In genomic region chr3:96501391-96502115, GRCm38 (mm10) we compare ENCODE assay signal across 8 mouse cellular contexts. TPM values are rescaled to one million over a fixed set of nuclear protein-coding genes. Genes with fewer than 3 reads are reported as not detected.
DNase-seq lines count a peak whose midpoint lies in the region; ATAC-seq and TF ChIP-seq lines count a peak whose summit lies in the region.

No protein-coding gene starts in this region.

- no peaks in the 10 kb centered on the region for H3K36me3 ChIP-seq in embryonic facial prominence, embryonic 13.5 days
- H3K36me3 ChIP-seq in heart, adult 2 months (ENCODE audit: control insufficient read depth, insufficient read depth, low read length): no peaks in the 10 kb centered on the region
- H3K36me3 ChIP-seq in limb, embryonic 14.5 days (ENCODE audit: control insufficient read depth, insufficient read depth, low read length): no peaks in the 10 kb centered on the region
- H3K36me3 ChIP-seq in midbrain, embryonic 16.5 days (ENCODE audit: control insufficient read depth, insufficient read depth, low read length): no peaks in the 10 kb centered on the region
- H3K36me3 ChIP-seq in spleen, adult 2 months (ENCODE audit: control insufficient read depth, insufficient read depth, low read length): no peaks in the 10 kb centered on the region

- H3K9ac ChIP-seq in embryonic facial prominence, embryonic 13.5 days: peak overlapping the region; percentile 73
- peak overlapping the region; percentile 68 for H3K9ac ChIP-seq in heart, adult 2 months (ENCODE audit: low read depth, low read length)
- peak overlapping the region; percentile 60 for H3K9ac ChIP-seq in limb, embryonic 14.5 days (ENCODE audit: low read depth, low read length, severe bottlenecking)
- H3K9ac ChIP-seq in midbrain, embryonic 16.5 days (ENCODE audit: low read depth, low read length): peak overlapping the region; percentile 56; the same call in 1 of the 2 replicates

- no peak for TF ChIP-seq CTCF in heart, adult 2 months (IDR thresholded peaks at IDR 0.05)
- TF ChIP-seq CTCF in spleen, adult 2 months (IDR thresholded peaks at IDR 0.05; ENCODE audit: extremely low read depth, insufficient read depth, insufficient read length, insufficient replicate concordance): no peak

- H3K4me2 ChIP-seq in embryonic facial prominence, embryonic 13.5 days: peak overlapping the region; percentile 85
- H3K4me2 ChIP-seq in limb, embryonic 14.5 days (replicated peaks; ENCODE audit: low read depth, low read length, severe bottlenecking): peak overlapping the region; percentile 82
- peak overlapping the region; percentile 91 for H3K4me2 ChIP-seq in midbrain, embryonic 16.5 days (ENCODE audit: low read length)

- TF ChIP-seq EP300 in heart, adult 2 months (IDR thresholded peaks at IDR 0.05; ENCODE audit: insufficient read depth, low read depth, low read length): peak; percentile 96

- peaks cover 10% of the 10 kb centered on the region; the same call in 1 of the 2 replicates for H3K4me1 ChIP-seq in embryonic facial prominence, embryonic 13.5 days
- no peaks in the 10 kb centered on the region; the same call in 1 of the 2 replicates for H3K4me1 ChIP-seq in heart, adult 2 months (ENCODE audit: control insufficient read depth, insufficient read depth, low read length)
- H3K4me1 ChIP-seq in limb, embryonic 14.5 days (ENCODE audit: control insufficient read depth, insufficient read depth, low read length): no peaks in the 10 kb centered on the region; the same call in 1 of the 2 replicates
- peaks cover 4% of the 10 kb centered on the region for H3K4me1 ChIP-seq in midbrain, embryonic 16.5 days (ENCODE audit: control insufficient read depth, insufficient read depth, low read length)
- H3K4me1 ChIP-seq in spleen, adult 2 months (ENCODE audit: control insufficient read depth, insufficient read depth, insufficient read length): peaks cover 3% of the 10 kb centered on the region; the same call in 1 of the 2 replicates

- peak overlapping the region; percentile 86 for H3K27ac ChIP-seq in embryonic facial prominence, embryonic 13.5 days
- H3K27ac ChIP-seq in heart, adult 2 months: peak overlapping the region; percentile 84
- H3K27ac ChIP-seq in limb, embryonic 14.5 days (replicated peaks; ENCODE audit: low read depth, low read length): peak overlapping the region; percentile 85
- peak overlapping the region; percentile 56 for H3K27ac ChIP-seq in midbrain, embryonic 16.5 days (ENCODE audit: low read length)
- H3K27ac ChIP-seq in spleen, adult 2 months (ENCODE audit: insufficient read depth, low read length): peak overlapping the region; percentile 92

- WGBS in embryonic facial prominence, embryonic 13.5 days: under 1% methylated on average over 32 of the region's 32 CpGs
- WGBS in heart, adult 2 months: under 1% methylated on average over 32 of the region's 32 CpGs
- under 1% methylated on average over 32 of the region's 32 CpGs for WGBS in limb, embryonic 14.5 days
- under 1% methylated on average over 32 of the region's 32 CpGs for WGBS in midbrain, embryonic 16.5 days
- under 1% methylated on average over 32 of the region's 32 CpGs for WGBS in spleen, adult 2 months

- no peaks in the 10 kb centered on the region for H3K27me3 ChIP-seq in embryonic facial prominence, embryonic 13.5 days
- no peaks in the 10 kb centered on the region for H3K27me3 ChIP-seq in heart, adult 2 months (ENCODE audit: control insufficient read depth, insufficient read depth, low read length)
- H3K27me3 ChIP-seq in limb, embryonic 14.5 days (ENCODE audit: control insufficient read depth, insufficient read depth, low read length): no peaks in the 10 kb centered on the region
- no peaks in the 10 kb centered on the region for H3K27me3 ChIP-seq in midbrain, embryonic 16.5 days (ENCODE audit: control insufficient read depth, insufficient read depth, low read depth, low read length)
- no peaks in the 10 kb centered on the region for H3K27me3 ChIP-seq in spleen, adult 2 months (ENCODE audit: control insufficient read depth, insufficient read depth, low read length)

- intact Hi-C loops in heart, adult 2 months (cut with DNase I): loop anchor here (5.0 kb wide), 2 partner anchors 91 to 219 kb away; partner anchors contain the start of gene Polr3gl

- no peaks in the 10 kb centered on the region for H3K79me2 ChIP-seq in heart, adult 2 months (replicated peaks; ENCODE audit: control insufficient read depth, insufficient read depth, low read length)

- peak overlapping the region; percentile 70 for H3K4me3 ChIP-seq in embryonic facial prominence, embryonic 13.5 days
- peak overlapping the region; percentile 64 for H3K4me3 ChIP-seq in heart, adult 2 months
- H3K4me3 ChIP-seq in limb, embryonic 14.5 days (replicated peaks; ENCODE audit: low read length): peak overlapping the region; percentile 51
- H3K4me3 ChIP-seq in midbrain, embryonic 16.5 days (ENCODE audit: low read depth, low read length): peak overlapping the region; percentile 53
- H3K4me3 ChIP-seq in spleen, adult 2 months (ENCODE audit: extremely low read depth, insufficient read depth, insufficient read length): peak overlapping the region; percentile 76

- TF ChIP-seq POLR2A in heart, adult 2 months (IDR thresholded peaks at IDR 0.05; ENCODE audit: insufficient read depth, low read depth, low read length): no peak
- no peak for TF ChIP-seq POLR2A in limb, embryonic 14.5 days (IDR thresholded peaks at IDR 0.05; ENCODE audit: borderline replicate concordance, extremely low read depth, insufficient read depth, insufficient read length)
- TF ChIP-seq POLR2A in spleen, adult 2 months (IDR thresholded peaks at IDR 0.05; ENCODE audit: low read depth, low read length): no peak

- peak; percentile 94 for DNase-seq in 3T3-L1 (ENCODE audit: low read depth, low spot score)
- DNase-seq in adrenal gland, postnatal 4 days (ENCODE audit: low spot score in 2 of 2): peak; percentile 78 to 86
- peak; percentile 84 to 90 for DNase-seq in heart, adult 2 months
- peak; percentile 89 for DNase-seq in kidney, adult 9 months
- peak; percentile 90 for DNase-seq in limb, embryonic 14.5 days (ENCODE audit: low spot score)
- DNase-seq in spleen, adult 2 months (ENCODE audit: low read depth in 1 of 2, low spot score in 2 of 2): peak; percentile 76 to 82

- ATAC-seq in embryonic facial prominence, embryonic 13.5 days (ENCODE audit: insufficient number of reproducible peaks, insufficient read depth, low FRiP score, low TSS enrichment, low read depth): peak; percentile 69; the same call in 1 of the 2 replicates
- ATAC-seq in limb, embryonic 14.5 days (ENCODE audit: low FRiP score, low read depth): peak; percentile 72
- ATAC-seq in midbrain, embryonic 16.5 days: peak; percentile 73

- no peaks in the 10 kb centered on the region for H3K9me3 ChIP-seq in embryonic facial prominence, embryonic 13.5 days
- H3K9me3 ChIP-seq in limb, embryonic 14.5 days (ENCODE audit: control insufficient read depth, low read length): no peaks in the 10 kb centered on the region
- H3K9me3 ChIP-seq in midbrain, embryonic 16.5 days (replicated peaks; ENCODE audit: control insufficient read depth, low read length, poor library complexity, severe bottlenecking): no peaks in the 10 kb centered on the region

RNA-seq across cellular contexts. Expression of gene Hfe2, which starts 23.4 kb away (rescaled TPM):
- total RNA-seq in adrenal gland, postnatal 4 days (2021): 10 to 100 TPM in 1 of 2 experiments, 1 to 10 TPM in 1; 3.9 to 11.2 TPM
- polyA plus RNA-seq in embryonic facial prominence, embryonic 13.5 days (2015; fragmentation: Nextera tagmentation; extraction: Ambion mirVana): 1.5 and 1.9 TPM in 2 replicates
- total RNA-seq in heart, adult 2 months (2021): 100 to 1,000 TPM; 289 to 295 TPM
- 199 and 261 TPM in 2 replicates for polyA plus RNA-seq in heart, adult 2 months (2012; rRNA removed)
- 21.4 and 26.7 TPM in 2 replicates for polyA plus RNA-seq in limb, embryonic 14.5 days (2012; rRNA removed)
- polyA plus RNA-seq in limb, embryonic 14.5 days (2014; fragmentation: Nextera tagmentation; extraction: Ambion mirVana): 14.6 and 20.5 TPM in 2 replicates
- 1.8 and 2.4 TPM in 2 replicates for polyA plus RNA-seq in midbrain, embryonic 16.5 days (2015; fragmentation: Nextera tagmentation; extraction: Ambion mirVana)
- 0.18 and 0.32 TPM in 2 replicates for polyA plus RNA-seq in spleen, adult 2 months (2012; rRNA removed)

RNA-seq across cellular contexts. Expression of gene BC107364, which starts 49.4 kb away (rescaled TPM):
- total RNA-seq in adrenal gland, postnatal 4 days (2021): not detected
- 0.20 TPM in 1 of 2 replicates, not detected in the other for polyA plus RNA-seq in embryonic facial prominence, embryonic 13.5 days (2015; fragmentation: Nextera tagmentation; extraction: Ambion mirVana)
- total RNA-seq in heart, adult 2 months (2021): not detected
- 0.15 TPM in 1 of 2 replicates, not detected in the other for polyA plus RNA-seq in heart, adult 2 months (2012; rRNA removed)
- 0.10 TPM in 1 of 2 replicates, not detected in the other for polyA plus RNA-seq in limb, embryonic 14.5 days (2012; rRNA removed)
- 0.40 TPM in 1 of 2 replicates, not detected in the other for polyA plus RNA-seq in limb, embryonic 14.5 days (2014; fragmentation: Nextera tagmentation; extraction: Ambion mirVana)
- not detected in 2 replicates for polyA plus RNA-seq in midbrain, embryonic 16.5 days (2015; fragmentation: Nextera tagmentation; extraction: Ambion mirVana)
- not detected in 2 replicates for polyA plus RNA-seq in spleen, adult 2 months (2012; rRNA removed)

RNA-seq across cellular contexts. Expression of gene Txnip, which starts 56.2 kb away (rescaled TPM):
- 100 to 1,000 TPM; 980 to 992 TPM for total RNA-seq in adrenal gland, postnatal 4 days (2021)
- 113 and 137 TPM in 2 replicates for polyA plus RNA-seq in embryonic facial prominence, embryonic 13.5 days (2015; fragmentation: Nextera tagmentation; extraction: Ambion mirVana)
- 100 to 1,000 TPM; 276 to 338 TPM for total RNA-seq in heart, adult 2 months (2021)
- polyA plus RNA-seq in heart, adult 2 months (2012; rRNA removed): 515 and 744 TPM in 2 replicates
- polyA plus RNA-seq in limb, embryonic 14.5 days (2012; rRNA removed): 211 and 272 TPM in 2 replicates
- polyA plus RNA-seq in limb, embryonic 14.5 days (2014; fragmentation: Nextera tagmentation; extraction: Ambion mirVana): 167 and 172 TPM in 2 replicates
- polyA plus RNA-seq in midbrain, embryonic 16.5 days (2015; fragmentation: Nextera tagmentation; extraction: Ambion mirVana): 41.5 and 43.5 TPM in 2 replicates
- polyA plus RNA-seq in spleen, adult 2 months (2012; rRNA removed): 423 and 439 TPM in 2 replicates

Comparison
In these comparisons a context has a peak if more than half of its experiments do, and no peak if none do; other contexts are left out.
1. Peak in every context shown above with its lines: DNase-seq, ATAC-seq, H3K4me3 ChIP-seq and H3K27ac ChIP-seq.